Mouse (Mus musculus): ENCODE results near the gene Gpr65.

Gene Gpr65

GRCm38 (mm10) chr12:98282776-98283486 lies 14.5 kb downstream of the Gpr65 start:
- no peak for DNase-seq (ENCODE audit: inconsistent ontology term)

- DNase-seq (ENCODE audit: inconsistent ontology term): peak; percentile 96
These were observed 15.0 kb downstream of the Gpr65 start for GRCm38 (mm10) chr12:98283487-98283860.

GRCm38 (mm10) chr12:98284477-98284876 lies 16.0 kb downstream of the Gpr65 start:
- no peak for DNase-seq (ENCODE audit: inconsistent ontology term)

GRCm38 (mm10) chr12:98290475-98290874 lies 22.0 kb downstream of the Gpr65 start:
- DNase-seq (ENCODE audit: inconsistent ontology term): no peak

- DNase-seq (ENCODE audit: inconsistent ontology term): no peak
These were observed 23.8 kb downstream of the Gpr65 start for GRCm38 (mm10) chr12:98292278-98292677.

GRCm38 (mm10) chr12:98294241-98294640 lies 25.8 kb downstream of the Gpr65 start:
- DNase-seq (ENCODE audit: inconsistent ontology term): no peak

- DNase-seq (ENCODE audit: inconsistent ontology term): no peak
These were observed 33.5 kb downstream of the Gpr65 start for GRCm38 (mm10) chr12:98301980-98302379.

GRCm38 (mm10) chr12:98303013-98303412 lies 34.6 kb downstream of the Gpr65 start:
- peak; percentile 84 for DNase-seq (ENCODE audit: inconsistent ontology term)

GRCm38 (mm10) chr12:98307179-98307915 lies 38.9 kb downstream of the Gpr65 start:
- no peak for DNase-seq (ENCODE audit: inconsistent ontology term)

- no peak for DNase-seq (ENCODE audit: inconsistent ontology term)
These were observed 43.1 kb downstream of the Gpr65 start for GRCm38 (mm10) chr12:98311376-98312083.

GRCm38 (mm10) chr12:98315924-98316323 lies 47.5 kb downstream of the Gpr65 start:
- no peak for DNase-seq (ENCODE audit: inconsistent ontology term)

- no peak for DNase-seq (ENCODE audit: inconsistent ontology term)
These were observed 49.4 kb downstream of the Gpr65 start for GRCm38 (mm10) chr12:98317718-98318340.

GRCm38 (mm10) chr12:98322426-98322825 lies 54.0 kb downstream of the Gpr65 start:
- DNase-seq (ENCODE audit: inconsistent ontology term): no peak

- peak; percentile 9 for DNase-seq (ENCODE audit: inconsistent ontology term)
These were observed 55.7 kb downstream of the Gpr65 start for GRCm38 (mm10) chr12:98324170-98324569.
